Mouse (Mus musculus): ENCODE measurements around the gene Ogdh. TPM values are rescaled to one million over a fixed set of nuclear protein-coding genes. Genes with fewer than 3 reads are reported as not detected.

Gene Ogdh
- total and polyA plus RNA-seq, 3 experiments, result 49.5 to 108 (median 65.5) TPM

DNA sequence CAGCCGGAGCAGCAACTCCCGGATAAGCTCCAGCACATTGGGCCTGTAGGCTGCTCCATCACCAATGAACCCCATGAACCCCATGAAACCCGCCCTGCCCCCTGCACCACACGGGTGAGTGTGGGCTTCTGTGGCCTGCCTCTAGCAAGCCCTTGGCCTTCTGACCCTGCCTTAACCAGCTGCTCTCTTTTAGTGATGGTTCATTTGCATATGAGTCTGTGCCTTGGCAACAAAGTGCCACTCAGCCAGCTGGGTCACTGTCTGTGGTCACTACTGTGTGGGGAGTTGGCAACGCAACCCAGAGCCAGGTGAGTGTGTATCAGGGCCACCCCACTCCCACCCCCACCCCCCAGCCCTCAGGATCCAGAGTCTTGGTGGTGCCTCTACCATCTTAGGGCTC lies 104.1 kb downstream of the Ogdh start:
- peaks cover 92% of the 10 kb centered on the region for H3K36me3 ChIP-seq (replicated peaks)
- TF ChIP-seq TAL1 (conservative IDR thresholded peaks at IDR 0.05; ENCODE audit: low read depth, low read length) (no peak), GATA1 (IDR thresholded peaks at IDR 0.05; ENCODE audit: borderline replicate concordance, low read length) (no peak), CTCF (IDR thresholded peaks at IDR 0.05; ENCODE audit: low read depth, low read length) (no peak), GATA2 (IDR thresholded peaks at IDR 0.05; ENCODE audit: borderline replicate concordance, low read depth, low read length) (no peak), POLR2AphosphoS5 (IDR thresholded peaks at IDR 0.05; ENCODE audit: insufficient replicate concordance, low read depth, low read length) (no peak)
- H3K9me3 ChIP-seq (replicated peaks), result no peaks in the 10 kb centered on the region
- no peaks in the 10 kb centered on the region for H3K27me3 ChIP-seq (ENCODE audit: insufficient read depth, low read length)
- no peak for ATAC-seq (ENCODE audit: extremely low read depth, insufficient number of reproducible peaks, low FRiP score, poor library complexity, severe bottlenecking)
- no peak for DNase-seq (ENCODE audit: low spot score)
- no peak overlapping the region for H3K4me3 ChIP-seq (ENCODE audit: low read depth, low read length)
- H3K4me1 ChIP-seq (ENCODE audit: insufficient read depth, low read depth, low read length), result peaks cover 37% of the 10 kb centered on the region

DNA sequence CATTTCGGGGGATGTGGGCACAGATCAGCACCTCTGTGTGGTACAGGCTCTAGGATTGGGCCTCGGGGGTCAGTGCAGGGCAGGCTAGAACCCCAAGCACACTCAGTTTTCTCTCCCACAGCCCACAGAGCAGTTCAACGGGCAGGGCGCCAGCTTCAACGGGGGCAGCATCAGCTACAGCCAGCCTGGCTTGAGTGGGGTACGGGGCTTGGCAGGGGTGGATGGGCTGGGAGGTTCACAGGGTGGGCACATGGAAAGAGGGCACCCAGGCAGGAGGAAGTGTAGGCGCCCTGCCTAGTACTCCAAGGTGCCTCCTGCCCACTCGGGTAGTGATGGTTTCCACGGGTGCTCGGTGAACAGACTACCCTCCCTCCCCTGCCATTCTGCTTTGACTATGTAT lies 106.7 kb downstream of the Ogdh start:
- H3K27me3 ChIP-seq (ENCODE audit: insufficient read depth, low read length), result no peaks in the 10 kb centered on the region
- ATAC-seq (ENCODE audit: extremely low read depth, insufficient number of reproducible peaks, low FRiP score, poor library complexity, severe bottlenecking) (no peak), DNase-seq (ENCODE audit: low spot score) (no peak)
- TF ChIP-seq GATA1 (IDR thresholded peaks at IDR 0.05; ENCODE audit: borderline replicate concordance, low read length) (no peak), GATA2 (IDR thresholded peaks at IDR 0.05; ENCODE audit: borderline replicate concordance, low read depth, low read length) (no peak), TAL1 (conservative IDR thresholded peaks at IDR 0.05; ENCODE audit: low read depth, low read length) (no peak), POLR2AphosphoS5 (IDR thresholded peaks at IDR 0.05; ENCODE audit: insufficient replicate concordance, low read depth, low read length) (no peak), CTCF (IDR thresholded peaks at IDR 0.05; ENCODE audit: low read depth, low read length) (no peak)
- H3K9me3 ChIP-seq (replicated peaks), result no peaks in the 10 kb centered on the region
- no peak overlapping the region for H3K4me3 ChIP-seq (ENCODE audit: low read depth, low read length)
- H3K4me1 ChIP-seq (ENCODE audit: insufficient read depth, low read depth, low read length), result peaks cover 16% of the 10 kb centered on the region
- peaks cover 96% of the 10 kb centered on the region for H3K36me3 ChIP-seq (replicated peaks)

DNA sequence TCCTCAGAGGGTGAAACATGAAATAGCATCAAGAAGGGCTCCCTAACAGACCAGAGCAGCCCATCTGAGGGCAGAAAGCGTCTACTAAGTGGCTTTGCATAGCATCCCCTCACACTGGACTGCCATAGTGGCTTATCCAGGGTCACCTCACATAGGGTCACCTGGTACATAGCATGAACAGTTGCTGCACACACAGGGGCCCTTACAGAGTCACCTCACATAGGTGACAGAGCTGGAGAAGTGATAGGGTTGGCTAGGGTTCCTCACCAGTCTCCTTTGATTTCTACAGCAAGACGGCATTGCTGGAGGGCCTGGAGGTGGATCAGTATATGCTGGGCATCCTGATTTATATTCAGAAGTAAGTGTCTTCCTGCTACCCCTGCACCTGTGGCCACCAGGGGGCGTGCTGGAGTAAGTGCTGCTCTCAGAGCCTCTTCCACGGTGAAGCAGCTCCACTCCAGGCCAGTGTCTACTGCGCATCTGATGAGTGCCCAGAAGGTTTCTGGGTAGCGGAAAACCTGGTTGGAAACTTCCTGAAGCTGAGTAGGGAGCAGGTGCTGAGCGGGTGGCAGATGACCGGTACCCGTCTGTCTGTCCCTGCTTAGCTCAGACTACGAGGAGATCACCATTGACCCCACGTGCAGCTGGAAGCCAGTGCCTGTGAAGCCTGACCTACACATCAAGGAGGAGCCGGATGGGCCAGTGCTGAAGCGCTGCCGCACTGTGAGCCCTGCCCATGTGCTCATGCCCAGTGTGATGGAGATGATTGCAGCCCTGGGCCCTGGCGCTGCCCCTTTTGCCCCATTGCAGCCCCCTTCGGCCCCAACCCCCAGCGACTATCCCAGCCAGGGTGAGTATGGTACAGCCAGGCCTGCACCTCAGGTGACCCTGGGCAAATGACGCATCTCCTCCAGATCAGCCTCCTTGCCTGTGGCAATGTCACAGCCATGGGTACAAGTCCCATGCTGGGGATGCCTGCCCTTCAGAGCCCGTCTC lies 111.4 kb downstream of the Ogdh start:
- no peaks in the 10 kb centered on the region for H3K27me3 ChIP-seq (ENCODE audit: insufficient read depth, low read length)
- peaks cover 12% of the 10 kb centered on the region for H3K4me1 ChIP-seq (ENCODE audit: insufficient read depth, low read depth, low read length)
- H3K4me3 ChIP-seq (ENCODE audit: low read depth, low read length), result no peak overlapping the region
- no peaks in the 10 kb centered on the region for H3K9me3 ChIP-seq (replicated peaks)
- DNase-seq (ENCODE audit: low spot score) (peak; percentile 66), ATAC-seq (ENCODE audit: extremely low read depth, insufficient number of reproducible peaks, low FRiP score, poor library complexity, severe bottlenecking) (peak; percentile 45)
- H3K36me3 ChIP-seq (replicated peaks), result peaks cover 92% of the 10 kb centered on the region
- TF ChIP-seq POLR2AphosphoS5 (IDR thresholded peaks at IDR 0.05; ENCODE audit: insufficient replicate concordance, low read depth, low read length) (no peak), CTCF (IDR thresholded peaks at IDR 0.05; ENCODE audit: low read depth, low read length) (peak; percentile 88)

DNA sequence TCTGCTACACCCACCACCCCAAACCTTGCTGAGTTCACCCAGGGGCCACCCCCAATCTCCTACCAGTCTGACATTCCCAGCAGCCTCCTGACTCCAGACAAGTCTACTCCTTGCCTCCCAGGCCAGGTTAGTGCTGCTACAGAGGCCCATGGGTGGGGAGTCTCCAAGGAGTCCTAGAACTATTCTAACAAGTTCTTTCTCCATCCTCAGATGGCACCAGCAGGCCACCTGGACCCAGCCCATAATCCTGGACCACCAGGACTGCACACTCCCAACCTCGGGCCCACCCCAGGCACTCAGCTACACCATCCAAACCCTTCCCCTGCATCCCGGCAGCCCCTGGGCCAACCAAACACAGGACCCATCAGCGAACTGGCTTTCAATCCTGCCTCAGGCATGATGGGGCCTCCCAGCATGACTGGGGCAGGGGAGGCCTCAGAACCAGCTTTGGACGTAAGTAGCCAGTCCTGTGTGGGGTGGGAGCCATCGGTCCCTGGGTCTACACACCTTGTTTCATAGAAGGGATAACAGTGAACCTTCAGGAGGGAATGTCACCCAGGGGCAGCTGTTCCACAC lies 112.5 kb downstream of the Ogdh start:
- ATAC-seq (ENCODE audit: extremely low read depth, insufficient number of reproducible peaks, low FRiP score, poor library complexity, severe bottlenecking) (no peak), DNase-seq (ENCODE audit: low spot score) (no peak)
- H3K4me3 ChIP-seq (ENCODE audit: low read depth, low read length), result no peak overlapping the region
- TF ChIP-seq GATA2 (IDR thresholded peaks at IDR 0.05; ENCODE audit: borderline replicate concordance, low read depth, low read length) (no peak), POLR2AphosphoS5 (IDR thresholded peaks at IDR 0.05; ENCODE audit: insufficient replicate concordance, low read depth, low read length) (no peak), TAL1 (conservative IDR thresholded peaks at IDR 0.05; ENCODE audit: low read depth, low read length) (no peak), GATA1 (IDR thresholded peaks at IDR 0.05; ENCODE audit: borderline replicate concordance, low read length) (no peak), CTCF (IDR thresholded peaks at IDR 0.05; ENCODE audit: low read depth, low read length) (no peak)
- H3K9me3 ChIP-seq (replicated peaks), result no peaks in the 10 kb centered on the region
- H3K36me3 ChIP-seq (replicated peaks), result peaks cover 82% of the 10 kb centered on the region
- peaks cover 12% of the 10 kb centered on the region for H3K4me1 ChIP-seq (ENCODE audit: insufficient read depth, low read depth, low read length)
- no peaks in the 10 kb centered on the region for H3K27me3 ChIP-seq (ENCODE audit: insufficient read depth, low read length)

DNA sequence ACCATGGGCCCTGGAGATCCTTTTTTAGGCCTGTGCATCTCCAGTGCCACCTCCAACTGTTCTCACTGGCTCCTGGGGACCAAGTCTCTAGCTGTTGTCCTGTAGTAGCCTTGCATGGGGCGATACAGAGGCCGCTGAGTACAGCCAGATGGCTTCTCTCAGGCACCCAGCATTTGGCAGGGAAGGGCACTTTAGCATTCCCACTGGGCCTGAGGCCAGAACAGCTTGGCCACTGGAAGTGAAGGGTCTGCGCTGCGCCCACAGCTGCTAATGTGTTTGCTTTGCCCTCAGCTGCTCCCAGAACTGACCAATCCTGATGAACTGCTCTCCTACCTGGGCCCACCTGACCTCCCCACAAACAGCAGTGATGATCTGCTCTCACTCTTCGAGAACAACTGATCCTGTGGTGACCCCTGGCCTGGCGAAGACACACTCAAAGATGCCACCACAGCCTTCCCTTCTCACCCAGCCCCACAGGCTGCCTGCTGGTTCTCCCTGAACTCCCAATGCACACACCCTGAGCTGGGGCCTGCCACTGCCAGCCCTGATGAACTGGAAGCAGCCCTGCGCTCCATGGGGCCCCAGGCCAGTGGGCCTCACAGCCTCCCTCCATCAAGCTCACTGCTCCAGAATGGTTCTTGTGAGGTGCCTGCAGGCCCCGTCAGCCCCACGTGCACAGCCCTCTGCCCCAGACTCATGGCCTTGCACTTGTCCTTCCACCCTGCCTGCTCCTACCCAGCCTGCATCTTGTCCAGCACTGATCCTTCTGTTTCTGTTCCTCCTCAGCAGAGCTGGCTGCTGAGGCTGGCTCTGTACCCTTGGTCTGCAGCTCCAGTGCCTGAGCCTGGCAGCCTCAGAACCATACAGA lies 113.5 kb downstream of the Ogdh start:
- ATAC-seq (ENCODE audit: extremely low read depth, insufficient number of reproducible peaks, low FRiP score, poor library complexity, severe bottlenecking), result no peak
- TF ChIP-seq TAL1 (conservative IDR thresholded peaks at IDR 0.05; ENCODE audit: low read depth, low read length) (no peak), GATA1 (IDR thresholded peaks at IDR 0.05; ENCODE audit: borderline replicate concordance, low read length) (no peak), GATA2 (IDR thresholded peaks at IDR 0.05; ENCODE audit: borderline replicate concordance, low read depth, low read length) (no peak), CTCF (IDR thresholded peaks at IDR 0.05; ENCODE audit: low read depth, low read length) (no peak), POLR2AphosphoS5 (IDR thresholded peaks at IDR 0.05; ENCODE audit: insufficient replicate concordance, low read depth, low read length) (no peak)
- no peak for DNase-seq (ENCODE audit: low spot score)
- Histone ChIP-seq H3K4me1 (ENCODE audit: insufficient read depth, low read depth, low read length) (peaks cover 17% of the 10 kb centered on the region), H3K36me3 (replicated peaks) (peaks cover 72% of the 10 kb centered on the region), H3K4me3 (ENCODE audit: low read depth, low read length) (no peak overlapping the region), H3K9me3 (replicated peaks) (no peaks in the 10 kb centered on the region), H3K27me3 (ENCODE audit: insufficient read depth, low read length) (no peaks in the 10 kb centered on the region)
